Mouse (Mus musculus) testis, postnatal 10 days (tissue): ENCODE measurements at regions not wholly inside any gene's neighbourhood (a gene's known extent, or its start where the extent isn't known, plus 50 kb on each side); places are given as distances from the start of the nearest gene placed in this dataset.
A peak's percentile ranks its signal among the peaks of the same experiment; 100 is the strongest.

Experiments
- DNase-seq: peaks from one replicate; pipeline ENCODE4 v3.0.0; 2021; ENCODE audit warnings: low spot score

DNA sequence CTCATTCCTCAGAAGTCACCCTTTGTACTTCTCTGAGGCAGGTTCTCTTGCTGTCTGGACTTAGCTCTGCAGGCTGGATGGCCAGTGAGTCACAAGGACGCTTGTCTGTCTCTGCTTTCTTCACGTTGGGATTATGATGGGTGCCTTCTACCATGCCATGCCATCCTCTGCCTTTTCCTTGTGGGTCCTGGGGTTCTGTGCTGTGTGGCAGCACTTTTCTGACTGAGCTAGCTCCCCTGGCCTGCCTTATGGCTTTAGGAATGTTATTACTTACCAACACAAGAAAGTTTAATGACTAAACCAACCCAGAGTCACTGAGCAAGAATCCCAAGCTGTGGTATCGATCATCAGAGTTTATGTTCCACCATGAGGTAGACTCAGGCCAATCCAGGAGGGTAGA is 280.7 kb downstream of the Gm49356 start:
- DNase-seq: no peak

DNA sequence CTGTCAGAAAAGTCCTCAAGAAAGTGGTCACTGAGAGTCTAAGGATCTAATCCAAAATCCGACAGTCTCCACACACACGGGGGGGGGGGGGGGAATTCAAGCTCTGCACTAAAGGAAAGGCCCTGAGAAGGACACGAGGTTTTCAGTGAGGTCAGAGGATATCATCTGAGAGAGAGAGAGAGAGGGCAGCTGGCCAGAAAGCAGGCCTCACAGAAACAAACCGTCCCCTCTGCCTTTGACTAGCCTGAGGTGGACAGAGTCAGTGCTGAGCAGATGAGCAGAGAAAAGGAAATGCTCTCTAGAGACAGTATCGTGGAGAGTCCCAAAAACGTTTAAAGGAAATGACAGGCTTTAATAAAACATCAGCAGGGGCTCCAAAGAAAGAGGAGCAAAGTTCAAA is 282.0 kb downstream of the Gm49356 start:
- DNase-seq: no peak

DNA sequence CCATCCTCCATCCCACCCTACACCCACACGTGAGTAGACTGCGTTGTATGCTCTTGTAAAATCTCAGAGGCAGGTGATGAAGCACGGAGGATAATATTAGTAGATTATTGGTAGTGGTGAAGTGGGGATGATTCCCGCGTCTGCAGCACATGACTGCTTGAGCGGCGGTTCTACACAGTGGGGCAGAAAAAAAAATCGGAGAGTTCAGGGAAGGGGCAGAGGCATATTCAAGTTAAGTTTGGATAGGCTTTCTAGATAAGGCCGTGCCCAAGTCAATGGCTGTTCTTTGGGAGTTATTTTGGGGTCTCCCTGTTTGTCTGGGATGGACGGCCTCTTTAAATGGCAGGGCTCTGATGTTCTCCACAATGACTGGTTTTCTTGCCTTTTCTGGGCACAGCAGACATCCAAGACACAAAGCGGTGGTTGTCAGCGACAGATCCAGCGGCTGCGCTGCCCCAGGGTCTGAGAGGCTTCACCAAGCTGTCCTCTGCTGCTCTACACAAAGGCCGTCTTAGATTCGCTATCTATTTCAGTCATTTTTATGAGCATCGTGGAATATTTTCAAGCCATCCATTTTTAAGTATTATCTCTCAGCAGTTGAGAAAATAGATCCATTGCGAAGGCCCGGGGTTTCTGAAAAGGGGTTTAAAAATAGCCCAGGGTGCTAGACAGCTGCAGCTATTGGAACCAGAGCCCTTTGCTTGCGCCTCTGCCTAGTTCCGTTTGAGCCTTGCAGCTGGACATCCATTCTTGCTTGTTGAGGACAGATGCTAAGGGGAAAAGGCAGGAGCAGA is 284.6 kb downstream of the Gm49356 start:
- no peak for DNase-seq

DNA sequence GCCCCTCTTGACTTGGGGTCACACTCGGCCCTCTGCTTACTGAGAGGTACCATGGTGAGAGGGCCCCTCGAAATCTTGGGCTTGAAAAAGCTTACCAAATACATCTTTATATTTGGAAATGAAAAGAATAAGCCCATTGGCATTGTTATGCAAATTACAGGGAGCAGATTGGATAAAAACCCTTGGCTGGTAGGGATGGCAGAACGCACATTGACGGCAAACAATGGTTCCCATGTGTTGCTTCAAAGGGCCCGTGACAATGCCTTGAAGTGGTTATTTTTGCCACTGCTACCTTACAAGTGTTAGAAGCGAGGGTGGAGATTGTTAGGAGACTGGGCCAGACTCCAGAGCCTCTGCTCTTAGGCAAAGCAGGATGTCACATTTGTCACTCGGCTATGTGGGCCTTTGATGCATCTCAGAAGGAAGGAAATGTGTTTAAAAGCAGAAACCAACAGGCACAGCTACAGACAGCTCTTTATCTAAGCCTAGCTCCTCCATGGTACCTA is 285.2 kb downstream of the Gm49356 start:
- DNase-seq: no peak

DNA sequence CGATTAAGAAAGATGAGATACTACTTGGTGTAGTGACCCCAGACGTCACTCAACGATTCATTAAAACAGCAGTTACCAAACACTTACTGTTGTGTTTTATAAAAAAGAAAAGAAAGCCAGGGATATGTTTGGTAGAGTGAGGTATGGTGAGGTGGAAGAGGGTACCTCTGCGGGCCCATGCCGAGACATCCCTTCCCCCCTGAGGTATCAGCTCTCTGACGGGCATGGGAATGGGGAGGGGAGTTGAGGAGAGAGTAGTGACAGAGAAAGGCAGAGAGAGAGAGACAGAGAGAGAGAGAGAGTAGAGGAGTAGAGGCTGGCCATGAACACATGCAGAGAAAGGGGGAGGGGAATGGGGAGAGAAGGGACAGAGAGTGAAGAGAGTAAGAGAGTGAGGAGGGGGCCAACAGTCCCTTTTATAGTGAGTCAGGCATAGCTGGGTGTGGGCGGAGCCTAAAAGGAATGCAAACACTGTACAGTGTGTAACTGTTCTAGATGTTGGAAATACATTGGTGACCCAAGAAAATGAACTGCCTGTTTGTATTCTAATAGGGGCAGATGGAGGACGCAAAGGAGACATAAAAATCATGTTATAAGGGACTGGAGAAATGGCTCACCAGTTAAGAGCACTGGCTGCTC is 285.9 kb downstream of the Gm49356 start:
- no peak for DNase-seq

DNA sequence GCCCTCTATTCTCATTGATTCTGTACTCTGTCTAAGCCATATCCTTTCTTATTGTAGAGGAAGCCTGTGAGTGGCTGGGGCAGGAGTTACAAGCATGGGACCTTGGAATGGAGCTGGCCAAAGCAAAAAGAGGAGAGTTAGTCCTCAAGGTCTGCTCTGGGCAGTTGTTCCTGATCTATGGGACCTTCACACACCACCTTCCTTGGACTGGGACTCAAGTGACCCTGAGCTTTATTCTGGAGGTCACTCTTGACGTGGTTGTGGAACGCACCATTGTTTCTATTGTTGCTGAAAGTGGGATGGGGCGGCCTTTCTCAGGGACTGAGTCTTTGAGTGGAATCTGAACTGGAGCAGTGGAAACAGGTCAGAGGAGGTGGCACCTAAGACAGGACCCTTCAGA is 291.0 kb downstream of the Gm49356 start:
- DNase-seq: no peak

- no peak for DNase-seq
Measured at GRCm38 (mm10) chr15:59184461-59184860, 295.4 kb downstream of the Gm49356 start.

DNA sequence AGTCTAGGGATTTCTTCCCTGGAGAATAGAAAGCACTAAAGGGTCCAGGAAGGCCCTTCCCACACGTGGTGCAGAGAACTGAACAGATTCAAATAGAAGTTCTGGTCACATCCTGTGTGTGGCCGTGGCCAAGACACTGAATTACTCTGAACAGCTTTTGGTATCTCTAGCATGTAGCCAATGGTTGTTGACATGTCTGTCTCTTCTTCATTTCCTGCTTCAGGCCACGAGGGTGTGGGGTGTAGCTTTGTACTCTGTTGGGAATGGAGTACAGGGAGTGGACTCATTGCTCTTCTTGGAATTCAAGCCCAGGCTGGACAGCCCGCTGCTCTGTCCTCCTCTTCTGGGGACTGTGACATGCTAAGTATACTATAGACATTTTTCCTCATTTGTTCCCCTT is 298.5 kb downstream of the Gm49356 start:
- no peak for DNase-seq

DNA sequence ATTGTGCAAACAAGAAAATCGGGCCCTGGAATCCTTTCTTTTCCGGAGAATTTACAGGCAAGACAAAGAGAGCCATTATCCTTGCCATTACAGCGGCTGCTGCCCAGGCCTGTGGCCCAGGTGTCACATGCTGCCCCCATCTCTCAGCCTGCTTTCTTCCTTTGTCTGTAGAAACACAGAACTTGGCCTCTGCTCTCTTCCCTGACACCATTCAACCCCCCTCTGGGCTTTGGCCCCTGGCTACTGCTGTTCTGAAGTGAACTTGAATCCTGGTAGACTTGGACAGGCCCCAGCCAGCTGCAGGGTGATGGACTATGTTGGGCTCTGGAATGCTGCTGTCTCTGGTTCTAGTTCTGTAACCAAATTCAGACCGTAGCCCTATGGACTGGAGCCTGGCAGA is 299.3 kb downstream of the Gm49356 start:
- DNase-seq: no peak

- DNase-seq: no peak
Measured at GRCm38 (mm10) chr15:59190511-59190910, 301.4 kb downstream of the Gm49356 start.

DNA sequence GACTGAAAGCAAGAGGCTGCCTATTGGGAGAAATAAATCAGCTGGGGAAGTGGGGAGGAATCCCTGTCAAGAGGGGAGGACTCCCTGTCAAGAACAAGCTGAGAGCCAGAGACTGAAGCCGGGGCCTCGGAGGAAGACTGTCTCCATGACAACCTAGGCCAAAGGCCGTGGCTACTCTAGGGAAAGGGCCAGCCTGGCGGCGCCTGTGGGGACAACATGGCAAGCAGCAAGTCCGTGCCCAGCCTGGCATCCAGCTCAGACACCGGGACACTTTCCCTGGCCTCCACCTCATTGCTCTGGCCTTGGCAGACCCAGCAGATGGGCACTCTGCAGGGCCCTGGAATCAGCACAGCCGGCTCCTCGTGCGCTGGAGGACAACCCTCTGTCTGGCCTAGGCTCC is 305.3 kb downstream of the Gm49356 start:
- DNase-seq: no peak

DNA sequence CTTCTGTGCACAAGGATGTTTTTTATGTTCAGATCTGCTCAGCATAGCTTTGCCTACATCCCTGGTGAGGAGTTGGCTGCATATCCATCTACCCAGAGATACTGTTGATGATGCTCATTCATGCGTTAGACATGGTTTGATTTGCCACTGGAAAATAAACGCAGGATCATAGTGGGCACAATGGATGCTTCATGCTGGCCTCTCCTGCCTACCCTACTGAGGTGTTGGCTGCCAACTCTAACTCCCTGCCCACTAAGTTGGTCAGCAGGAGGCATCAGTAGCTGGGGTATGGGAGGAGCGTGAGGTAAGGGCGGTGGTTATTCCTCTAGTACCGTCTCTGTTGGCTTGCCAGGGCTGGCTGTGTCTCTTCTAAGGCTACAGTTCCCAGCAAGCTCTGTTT is 307.3 kb downstream of the Gm49356 start:
- no peak for DNase-seq

- peak; percentile 51 for DNase-seq
Measured at GRCm38 (mm10) chr15:59197455-59198391, 308.6 kb downstream of the Gm49356 start.

GRCm38 (mm10) chr15:59201386-59201785 is 312.3 kb downstream of the Gm49356 start:
- no peak for DNase-seq

GRCm38 (mm10) chr15:59201894-59202670 is 313.0 kb downstream of the Gm49356 start:
- no peak for DNase-seq

DNA sequence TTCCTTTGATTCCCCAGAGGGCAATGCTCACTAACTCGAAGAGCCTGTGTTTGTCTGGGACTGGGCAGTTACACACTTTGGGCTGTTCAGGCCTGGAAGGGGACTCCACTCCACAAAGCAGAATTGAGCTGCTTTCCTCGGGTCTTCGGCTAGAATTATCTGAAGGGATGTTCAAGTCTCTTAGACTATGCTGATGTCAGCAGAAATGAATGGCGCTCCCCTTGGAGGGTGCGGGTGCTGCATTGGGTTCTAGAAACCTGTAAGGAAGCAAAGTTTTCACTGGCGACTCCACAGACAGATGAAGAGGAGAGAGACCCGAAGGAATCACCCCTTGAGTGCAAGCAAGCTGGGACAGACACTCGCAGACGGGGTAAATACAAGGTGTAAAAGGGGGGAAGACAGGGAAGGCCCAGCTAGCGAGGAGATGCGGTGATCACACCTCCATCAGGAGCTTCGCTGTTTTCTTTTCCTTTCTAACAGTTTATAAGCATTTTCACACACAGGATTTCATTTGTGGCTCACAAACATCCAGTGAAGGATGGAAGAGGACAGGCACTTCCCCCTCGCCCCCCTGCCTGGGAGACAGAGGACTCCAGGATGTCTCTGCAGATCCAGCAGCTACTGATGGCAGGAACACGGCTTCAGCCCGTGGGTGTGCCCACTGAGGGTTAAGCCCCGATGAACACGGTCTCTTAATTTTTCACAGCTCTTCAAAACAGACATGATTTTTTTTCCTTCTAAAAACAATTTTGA is 314.2 kb downstream of the Gm49356 start:
- no peak for DNase-seq

- DNase-seq: peak; percentile 66
Measured at GRCm38 (mm10) chr15:59203850-59204625, 314.9 kb downstream of the Gm49356 start.

DNA sequence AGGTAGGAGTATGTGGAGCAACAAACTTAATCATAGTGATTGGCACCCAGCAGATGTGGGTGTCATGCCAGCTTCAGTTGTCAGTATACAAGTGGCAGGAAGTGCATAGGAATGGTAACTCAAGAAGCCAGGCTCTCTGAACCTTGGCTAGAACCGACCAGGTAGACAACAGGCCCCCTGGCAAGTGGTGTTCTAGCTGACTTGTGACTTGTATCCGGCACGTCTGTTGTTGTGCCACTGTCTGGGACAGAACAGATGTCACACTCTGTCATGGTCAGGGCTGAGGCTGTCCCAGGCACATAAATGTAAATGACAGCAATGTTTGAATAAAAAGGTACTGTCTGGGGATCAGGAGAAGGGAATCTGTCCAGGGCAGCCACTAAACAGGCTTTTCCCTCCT is 316.0 kb downstream of the Gm49356 start:
- no peak for DNase-seq

DNA sequence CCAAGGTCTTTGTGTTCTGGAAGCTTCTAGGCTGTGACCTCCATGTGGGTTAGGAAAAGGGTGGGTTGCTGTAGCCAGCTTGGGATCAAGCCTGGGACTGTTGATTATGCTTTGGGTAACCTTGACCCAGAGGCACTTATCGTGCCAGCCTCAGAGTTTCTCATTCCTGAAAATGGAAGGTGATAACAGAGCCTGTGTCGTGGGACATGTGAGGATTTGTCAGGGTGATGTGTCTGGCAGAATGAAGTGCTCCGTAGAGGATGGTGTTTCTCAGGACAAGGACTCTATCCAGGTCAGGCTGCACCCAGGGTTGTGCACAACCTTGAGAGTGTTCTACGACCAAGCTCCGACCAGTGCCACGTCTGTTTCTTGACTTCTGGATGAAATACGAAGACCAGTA is 316.4 kb downstream of the Gm49356 start:
- DNase-seq: no peak

DNA sequence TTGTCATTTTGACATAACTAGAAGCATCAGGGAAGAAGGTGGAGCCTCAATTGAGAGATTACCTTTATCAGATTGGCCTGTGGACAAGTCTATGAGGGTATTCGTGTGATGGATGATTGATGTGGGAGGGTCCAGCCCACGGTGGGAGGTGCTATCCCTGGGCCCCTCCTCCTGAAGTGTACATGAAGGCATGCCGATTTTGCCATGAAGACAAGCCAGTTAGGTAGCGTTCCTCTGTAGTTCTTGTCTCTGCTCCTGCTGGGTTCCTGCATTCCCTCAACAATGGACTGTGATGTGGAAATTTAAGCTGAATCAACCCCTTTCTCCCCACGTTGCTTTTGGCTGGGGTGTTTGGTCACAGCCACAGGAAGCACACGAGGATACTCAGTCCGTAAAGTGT is 317.5 kb downstream of the Gm49356 start:
- no peak for DNase-seq
